Mouse (Mus musculus): ENCODE measurements around the gene Qtrt2. TPM values are rescaled to one million over a fixed set of nuclear protein-coding genes. Genes with fewer than 3 reads are reported as not detected.
A peak's percentile ranks its signal among the peaks of the same experiment; 100 is the strongest.

The Qtrt2 gene
- 10 to 100 TPM; 38.8 to 40.7 TPM for total RNA-seq (2021)
- long read RNA-seq, experiment 1, partial matches to known transcripts = 3 of 11 reads
- long read RNA-seq, experiment 1, other reads (novel, unspliced or antisense) = 7 of 11 reads
- long read RNA-seq, experiment 2, partial matches to known transcripts = 0 of 11 reads
- long read RNA-seq, experiment 2, other reads (novel, unspliced or antisense) = 7 of 11 reads

- H3K4me3 ChIP-seq = no peak within 1 kb of the TSS
- no peak for TF ChIP-seq CTCF (conservative IDR thresholded peaks at IDR 0.05)
- H3K27ac ChIP-seq = no peak within 1 kb of the TSS
- DNase-seq (ENCODE audit: low spot score in 2 of 2) = no peak
Measured at GRCm38 (mm10) chr16:43926341-43926859, at the start of gene Qtrt2. Qtrt2 (minus strand) TSS chr16:43926809.

GRCm38 (mm10) chr16:43973606-43974220 is 47.1 kb upstream of the Qtrt2 start:
- H3K4me3 ChIP-seq = no peak overlapping the region
- no peak for TF ChIP-seq CTCF (conservative IDR thresholded peaks at IDR 0.05)
- no peak for DNase-seq (ENCODE audit: low spot score in 2 of 2)
- peak overlapping the region; percentile 53 for H3K27ac ChIP-seq

- TF ChIP-seq CTCF (conservative IDR thresholded peaks at IDR 0.05) = no peak
- Histone ChIP-seq H3K27ac (peak overlapping the region; percentile 53), H3K4me3 (no peak overlapping the region)
- no peak for DNase-seq (ENCODE audit: low spot score in 2 of 2)
Measured at GRCm38 (mm10) chr16:43973147-43973546, 46.5 kb upstream of the Qtrt2 start.

- TF ChIP-seq CTCF (conservative IDR thresholded peaks at IDR 0.05) = no peak
- peak overlapping the region; percentile 11; the same call in 1 of the 2 replicates for H3K27ac ChIP-seq
- no peak for DNase-seq (ENCODE audit: low spot score in 2 of 2)
- peak overlapping the region; percentile 8; the same call in 1 of the 2 replicates for H3K4me3 ChIP-seq
Measured at GRCm38 (mm10) chr16:43972391-43972790, 45.8 kb upstream of the Qtrt2 start.

GRCm38 (mm10) chr16:43971741-43972140 is 45.1 kb upstream of the Qtrt2 start:
- Histone ChIP-seq H3K4me3 (no peak overlapping the region; the same call in 1 of the 2 replicates), H3K27ac (0 out of 2 replicates have a peak overlapping the region, but pooled peaks have one; percentile 14)
- no peak for DNase-seq (ENCODE audit: low spot score in 2 of 2)
- no peak for TF ChIP-seq CTCF (conservative IDR thresholded peaks at IDR 0.05)

GRCm38 (mm10) chr16:43971189-43971588 is 44.6 kb upstream of the Qtrt2 start:
- Histone ChIP-seq H3K27ac (no peak overlapping the region), H3K4me3 (no peak overlapping the region)
- TF ChIP-seq CTCF (conservative IDR thresholded peaks at IDR 0.05) = no peak
- no peak for DNase-seq (ENCODE audit: low spot score in 2 of 2)

- no peak for TF ChIP-seq CTCF (conservative IDR thresholded peaks at IDR 0.05)
- no peak for DNase-seq (ENCODE audit: low spot score in 2 of 2)
Measured at GRCm38 (mm10) chr16:43970426-43970825, 43.8 kb upstream of the Qtrt2 start.

GRCm38 (mm10) chr16:43965781-43966389 is 39.3 kb upstream of the Qtrt2 start:
- TF ChIP-seq CTCF (conservative IDR thresholded peaks at IDR 0.05) = no peak
- no peak for DNase-seq (ENCODE audit: low spot score in 2 of 2)
- Histone ChIP-seq H3K4me3 (no peak overlapping the region), H3K27ac (peak overlapping the region; percentile 85)

More at GRCm38 (mm10) chr16:43970426-43970825, 43.8 kb upstream of the Qtrt2 start:
- Histone ChIP-seq H3K4me3 (no peak overlapping the region), H3K27ac (no peak overlapping the region)

- H3K4me3 ChIP-seq = no peak overlapping the region
- no peak for DNase-seq (ENCODE audit: low spot score in 2 of 2)
- peak overlapping the region; percentile 85 for H3K27ac ChIP-seq
- no peak for TF ChIP-seq CTCF (conservative IDR thresholded peaks at IDR 0.05)
Measured at GRCm38 (mm10) chr16:43963780-43964179, 37.2 kb upstream of the Qtrt2 start.

- DNase-seq (ENCODE audit: low spot score in 2 of 2) = no peak
- Histone ChIP-seq H3K4me3 (no peak overlapping the region), H3K27ac (peak overlapping the region; percentile 85)
- no peak for TF ChIP-seq CTCF (conservative IDR thresholded peaks at IDR 0.05)
Measured at GRCm38 (mm10) chr16:43963291-43963690, 36.7 kb upstream of the Qtrt2 start.

GRCm38 (mm10) chr16:43958038-43958437 is 31.4 kb upstream of the Qtrt2 start:
- TF ChIP-seq CTCF (conservative IDR thresholded peaks at IDR 0.05) = no peak
- H3K27ac ChIP-seq = no peak overlapping the region
- DNase-seq (ENCODE audit: low spot score in 2 of 2) = no peak
- no peak overlapping the region for H3K4me3 ChIP-seq

- DNase-seq (ENCODE audit: low spot score in 2 of 2) = no peak
- no peak overlapping the region for H3K4me3 ChIP-seq
- H3K27ac ChIP-seq = no peak overlapping the region
- no peak for TF ChIP-seq CTCF (conservative IDR thresholded peaks at IDR 0.05)
Measured at GRCm38 (mm10) chr16:43954913-43955312, 28.3 kb upstream of the Qtrt2 start.

GRCm38 (mm10) chr16:43951591-43951990 is 25.0 kb upstream of the Qtrt2 start:
- no peak overlapping the region for H3K4me3 ChIP-seq
- no peak for DNase-seq (ENCODE audit: low spot score in 2 of 2)
- no peak for TF ChIP-seq CTCF (conservative IDR thresholded peaks at IDR 0.05)
- H3K27ac ChIP-seq = peak overlapping the region; percentile 25; the same call in 1 of the 2 replicates
